Mouse (Mus musculus): ENCODE results near the gene Kdelc1. TPM values are rescaled to one million over a fixed set of nuclear protein-coding genes. Genes with fewer than 3 reads are reported as not detected.
A peak's percentile ranks its signal among the peaks of the same experiment; 100 is the strongest.

Gene Kdelc1
- polyA plus RNA-seq (2014; fragmentation: Nextera tagmentation; extraction: Ambion mirVana), result 48.8 and 53.8 TPM in 2 replicates

- H3K4me2 ChIP-seq, result peak within 1 kb of the TSS; percentile 84
- peak within 1 kb of the TSS; percentile 77 for H3K9ac ChIP-seq (ENCODE audit: low read depth, low read length)
- peak; percentile 82 for DNase-seq (ENCODE audit: low spot score)
- H3K27me3 ChIP-seq (replicated peaks; ENCODE audit: control insufficient read depth, insufficient read depth, low read length), result no peaks in the 10 kb centered on the region
- under 1% methylated on average over 39 of the region's 39 CpGs for WGBS
- peak within 1 kb of the TSS; percentile 92 for H3K27ac ChIP-seq (ENCODE audit: low read depth, low read length)
- peaks cover 7% of the 10 kb centered on the region; the same call in 1 of the 2 replicates for H3K4me1 ChIP-seq (replicated peaks; ENCODE audit: control insufficient read depth, insufficient read depth, low read length)
- H3K4me3 ChIP-seq (ENCODE audit: low read depth, low read length), result peak within 1 kb of the TSS; percentile 72
- no peaks in the 10 kb centered on the region for H3K9me3 ChIP-seq (ENCODE audit: control insufficient read depth, low read length)
- peaks cover 11% of the 10 kb centered on the region; the same call in 1 of the 2 replicates for H3K36me3 ChIP-seq (ENCODE audit: control insufficient read depth, insufficient read depth, low read length)
- peak; percentile 92 for ATAC-seq (replicated peaks; ENCODE audit: low FRiP score)
These were observed at the start of gene Kdelc1, which contains the start of gene Bivm for GRCm38 (mm10) chr1:44118239-44119054. Gene Kdelc1, minus strand, starts transcription at chr1:44118808. Gene Bivm, plus strand, starts transcription at chr1:44118957.

- peaks cover 41% of the 10 kb centered on the region for H3K36me3 ChIP-seq (ENCODE audit: control insufficient read depth, insufficient read depth, low read length)
- H3K4me2 ChIP-seq, result no peak overlapping the region
- no peak overlapping the region for H3K27ac ChIP-seq (ENCODE audit: low read depth, low read length)
- no peak overlapping the region for H3K4me3 ChIP-seq (ENCODE audit: low read depth, low read length)
- H3K9me3 ChIP-seq (ENCODE audit: control insufficient read depth, low read length), result no peaks in the 10 kb centered on the region
- ATAC-seq (replicated peaks; ENCODE audit: low FRiP score), result no peak
- no peak for DNase-seq (ENCODE audit: low spot score)
- WGBS, result 95% methylated on average over 3 of the region's 3 CpGs
- no peak overlapping the region for H3K9ac ChIP-seq (ENCODE audit: low read depth, low read length)
- H3K27me3 ChIP-seq (replicated peaks; ENCODE audit: control insufficient read depth, insufficient read depth, low read length), result no peaks in the 10 kb centered on the region
- no peaks in the 10 kb centered on the region for H3K4me1 ChIP-seq (replicated peaks; ENCODE audit: control insufficient read depth, insufficient read depth, low read length)
These were observed 49.3 kb upstream of the Kdelc1 start for GRCm38 (mm10) chr1:44167859-44168383.

- Histone ChIP-seq H3K36me3 (ENCODE audit: control insufficient read depth, insufficient read depth, low read length) (peaks cover 38% of the 10 kb centered on the region), H3K4me1 (replicated peaks; ENCODE audit: control insufficient read depth, insufficient read depth, low read length) (no peaks in the 10 kb centered on the region), H3K27me3 (replicated peaks; ENCODE audit: control insufficient read depth, insufficient read depth, low read length) (no peaks in the 10 kb centered on the region), H3K9me3 (ENCODE audit: control insufficient read depth, low read length) (no peaks in the 10 kb centered on the region), H3K27ac (ENCODE audit: low read depth, low read length) (no peak overlapping the region), H3K4me3 (ENCODE audit: low read depth, low read length) (no peak overlapping the region), H3K4me2 (no peak overlapping the region), H3K9ac (ENCODE audit: low read depth, low read length) (no peak overlapping the region)
- no peak for ATAC-seq (replicated peaks; ENCODE audit: low FRiP score)
- DNase-seq (ENCODE audit: low spot score), result no peak
- 93% methylated on average over 5 of the region's 5 CpGs for WGBS
These were observed 43.8 kb upstream of the Kdelc1 start for GRCm38 (mm10) chr1:44162389-44162788.

- no peaks in the 10 kb centered on the region for H3K9me3 ChIP-seq (ENCODE audit: control insufficient read depth, low read length)
- no peak overlapping the region for H3K9ac ChIP-seq (ENCODE audit: low read depth, low read length)
- no peak overlapping the region for H3K27ac ChIP-seq (ENCODE audit: low read depth, low read length)
- no peak overlapping the region for H3K4me2 ChIP-seq
- H3K36me3 ChIP-seq (ENCODE audit: control insufficient read depth, insufficient read depth, low read length), result peaks cover 32% of the 10 kb centered on the region
- no peaks in the 10 kb centered on the region for H3K27me3 ChIP-seq (replicated peaks; ENCODE audit: control insufficient read depth, insufficient read depth, low read length)
- no peaks in the 10 kb centered on the region for H3K4me1 ChIP-seq (replicated peaks; ENCODE audit: control insufficient read depth, insufficient read depth, low read length)
- H3K4me3 ChIP-seq (ENCODE audit: low read depth, low read length), result no peak overlapping the region
- DNase-seq (ENCODE audit: low spot score) (no peak), ATAC-seq (replicated peaks; ENCODE audit: low FRiP score) (no peak)
- WGBS, result 89% methylated on average over 6 of the region's 6 CpGs
These were observed 43.2 kb upstream of the Kdelc1 start for GRCm38 (mm10) chr1:44161818-44162217.

- no peaks in the 10 kb centered on the region for H3K4me1 ChIP-seq (replicated peaks; ENCODE audit: control insufficient read depth, insufficient read depth, low read length)
- no peak for DNase-seq (ENCODE audit: low spot score)
- no peaks in the 10 kb centered on the region for H3K9me3 ChIP-seq (ENCODE audit: control insufficient read depth, low read length)
- ATAC-seq (replicated peaks; ENCODE audit: low FRiP score), result no peak
- WGBS, result 82% methylated on average over 6 of the region's 6 CpGs
- H3K36me3 ChIP-seq (ENCODE audit: control insufficient read depth, insufficient read depth, low read length), result peaks cover 21% of the 10 kb centered on the region
- H3K27me3 ChIP-seq (replicated peaks; ENCODE audit: control insufficient read depth, insufficient read depth, low read length), result no peaks in the 10 kb centered on the region
- H3K9ac ChIP-seq (ENCODE audit: low read depth, low read length), result no peak overlapping the region
- no peak overlapping the region for H3K4me2 ChIP-seq
- H3K4me3 ChIP-seq (ENCODE audit: low read depth, low read length), result no peak overlapping the region
- no peak overlapping the region for H3K27ac ChIP-seq (ENCODE audit: low read depth, low read length)
These were observed 39.7 kb upstream of the Kdelc1 start for GRCm38 (mm10) chr1:44158317-44158716.

DNA sequence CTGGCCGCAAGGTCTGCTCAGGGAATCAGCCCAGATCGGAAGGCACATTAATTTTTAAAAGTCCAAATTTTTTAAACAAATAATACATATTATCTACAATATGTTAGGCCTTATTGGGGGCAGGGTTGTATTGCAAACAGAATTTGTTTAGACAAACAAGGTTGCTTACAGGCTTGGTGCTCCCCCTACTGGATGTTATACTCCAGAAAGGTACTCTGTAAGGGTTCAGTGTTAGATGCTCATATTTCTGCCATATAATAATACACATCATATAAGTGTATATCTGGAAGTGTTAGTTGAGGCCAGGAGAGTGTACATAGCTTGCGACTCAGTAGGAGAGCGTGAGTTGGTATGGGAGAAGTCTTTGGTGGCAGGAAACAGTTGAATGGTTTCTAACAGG, 36.7 kb upstream of the Kdelc1 start:
- H3K9ac ChIP-seq (ENCODE audit: low read depth, low read length), result no peak overlapping the region
- H3K27me3 ChIP-seq (replicated peaks; ENCODE audit: control insufficient read depth, insufficient read depth, low read length), result no peaks in the 10 kb centered on the region
- no peaks in the 10 kb centered on the region for H3K4me1 ChIP-seq (replicated peaks; ENCODE audit: control insufficient read depth, insufficient read depth, low read length)
- H3K9me3 ChIP-seq (ENCODE audit: control insufficient read depth, low read length), result no peaks in the 10 kb centered on the region
- ATAC-seq (replicated peaks; ENCODE audit: low FRiP score) (no peak), DNase-seq (ENCODE audit: low spot score) (no peak)
- no peak overlapping the region for H3K27ac ChIP-seq (ENCODE audit: low read depth, low read length)
- no peak overlapping the region for H3K4me2 ChIP-seq
- no peak overlapping the region for H3K4me3 ChIP-seq (ENCODE audit: low read depth, low read length)
- WGBS, result 89% methylated on average over 4 of the region's 4 CpGs
- H3K36me3 ChIP-seq (ENCODE audit: control insufficient read depth, insufficient read depth, low read length), result peaks cover 4% of the 10 kb centered on the region; the same call in 1 of the 2 replicates

- no peaks in the 10 kb centered on the region for H3K36me3 ChIP-seq (ENCODE audit: control insufficient read depth, insufficient read depth, low read length)
- ATAC-seq (replicated peaks; ENCODE audit: low FRiP score), result no peak
- no peak for DNase-seq (ENCODE audit: low spot score)
- 0 out of 2 replicates have a peak, but pooled peaks cover 5% of the 10 kb centered on the region for H3K4me1 ChIP-seq (replicated peaks; ENCODE audit: control insufficient read depth, insufficient read depth, low read length)
- WGBS, result 45% methylated on average over 6 of the region's 6 CpGs
- H3K4me2 ChIP-seq, result peak overlapping the region; percentile 84
- 0 out of 2 replicates have a peak overlapping the region, but pooled peaks have one; percentile 13 for H3K9ac ChIP-seq (ENCODE audit: low read depth, low read length)
- H3K9me3 ChIP-seq (ENCODE audit: control insufficient read depth, low read length), result no peaks in the 10 kb centered on the region
- no peaks in the 10 kb centered on the region for H3K27me3 ChIP-seq (replicated peaks; ENCODE audit: control insufficient read depth, insufficient read depth, low read length)
- peak overlapping the region; percentile 86 for H3K4me3 ChIP-seq (ENCODE audit: low read depth, low read length)
- no peak overlapping the region for H3K27ac ChIP-seq (ENCODE audit: low read depth, low read length)
These were observed 30.1 kb upstream of the Kdelc1 start for GRCm38 (mm10) chr1:44148706-44149105.

GRCm38 (mm10) chr1:44147563-44148381, 29.2 kb upstream of the Kdelc1 start, which contains the start of gene Ercc5:
Gene Ercc5, plus strand, starts transcription at chr1:44147744.
- peak; percentile 97 for ATAC-seq (replicated peaks; ENCODE audit: low FRiP score)
- 0 out of 2 replicates have a peak, but pooled peaks cover 2% of the 10 kb centered on the region for H3K36me3 ChIP-seq (ENCODE audit: control insufficient read depth, insufficient read depth, low read length)
- WGBS, result under 1% methylated on average over 66 of the region's 66 CpGs

More at GRCm38 (mm10) chr1:44147563-44148381, 29.2 kb upstream of the Kdelc1 start, which contains the start of gene Ercc5:
- H3K27ac ChIP-seq (ENCODE audit: low read depth, low read length), result peak within 1 kb of the TSS; percentile 84
- H3K9ac ChIP-seq (ENCODE audit: low read depth, low read length), result peak within 1 kb of the TSS; percentile 90
- H3K27me3 ChIP-seq (replicated peaks; ENCODE audit: control insufficient read depth, insufficient read depth, low read length), result no peaks in the 10 kb centered on the region
- peak within 1 kb of the TSS; percentile 84 for H3K4me2 ChIP-seq
- H3K4me3 ChIP-seq (ENCODE audit: low read depth, low read length), result peak within 1 kb of the TSS; percentile 86
- 0 out of 2 replicates have a peak, but pooled peaks cover 5% of the 10 kb centered on the region for H3K4me1 ChIP-seq (replicated peaks; ENCODE audit: control insufficient read depth, insufficient read depth, low read length)
- no peaks in the 10 kb centered on the region for H3K9me3 ChIP-seq (ENCODE audit: control insufficient read depth, low read length)
- peak; percentile 86 for DNase-seq (ENCODE audit: low spot score)

Measured in liver, embryonic 11.5 days (tissue).